Mouse (Mus musculus) myocyte (in vitro differentiated cells): ENCODE data around the gene Polh. TPM values are rescaled to one million over a fixed set of nuclear protein-coding genes. Genes with fewer than 3 reads are reported as not detected.

Experiments
- H3K27me3 ChIP-seq: one replicate; pipeline ENCODE4 v1.6.1; 2011; ENCODE audit not compliant: control insufficient read depth, insufficient read depth, insufficient read length
- H3K36me3 ChIP-seq: one replicate; pipeline ENCODE4 v1.6.1; 2011; ENCODE audit not compliant: control insufficient read depth, insufficient read depth
- H3K4me2 ChIP-seq: one replicate; pipeline ENCODE4 v1.6.1; 2011; ENCODE audit warnings: low read depth, control low read depth
- H3K4me3 ChIP-seq: one replicate; pipeline ENCODE4 v1.5.1; 2011; ENCODE audit warnings: mild to moderate bottlenecking, control low read depth, moderate library complexity
- H3K79me2 ChIP-seq: one replicate; pipeline ENCODE4 v1.6.1; 2011; ENCODE audit not compliant: control insufficient read depth, insufficient read depth
- H3ac ChIP-seq: one replicate; pipeline ENCODE4 v1.6.1; 2011; ENCODE audit not compliant: control insufficient read depth, insufficient read length
- CEBPB ChIP-seq: IDR thresholded peaks from 2 replicates; pipeline ENCODE4 v1.6.1; 2011; ENCODE audit warnings: mild to moderate bottlenecking, moderate library complexity; ENCODE audit not compliant: poor library complexity, insufficient read depth, severe bottlenecking
- E2F4 ChIP-seq: IDR thresholded peaks from one replicate; pipeline ENCODE4 v1.6.1; 2011; ENCODE audit warnings: mild to moderate bottlenecking, control low read depth, moderate library complexity; ENCODE audit not compliant: insufficient read depth
- MAX ChIP-seq: IDR thresholded peaks from one replicate; pipeline ENCODE4 v1.6.1; 2011; ENCODE audit warnings: low read depth, mild to moderate bottlenecking, control low read depth
- MYOD1 ChIP-seq, 3 experiments: IDR thresholded peaks; one replicate each; pipeline ENCODE4 v1.6.1; 2011; ENCODE audit warnings: control low read depth in 2 of 3, low read depth in 2 of 3, mild to moderate bottlenecking in 2 of 3, moderate library complexity in 1 of 3; ENCODE audit not compliant: insufficient read length in 2 of 3, control insufficient read depth in 1 of 3
- MYOG ChIP-seq, 3 experiments: IDR thresholded peaks; one replicate each; pipeline ENCODE4 v1.6.1; 2011; ENCODE audit warnings: control low read depth in 2 of 3, low read depth in 2 of 3, mild to moderate bottlenecking in 2 of 3; ENCODE audit not compliant: insufficient read length in 2 of 3, control insufficient read depth in 1 of 3, insufficient read depth in 1 of 3
- POLR2A ChIP-seq: IDR thresholded peaks from one replicate; pipeline ENCODE4 v1.6.1; 2011; ENCODE audit warnings: low read depth, mild to moderate bottlenecking, control low read depth, moderate library complexity; ENCODE audit not compliant: insufficient read length
- POLR2AphosphoS2 ChIP-seq: IDR thresholded peaks from one replicate; pipeline ENCODE4 v1.6.1; 2011; ENCODE audit warnings: low read depth, control low read depth; ENCODE audit not compliant: insufficient read length
- REST ChIP-seq: IDR thresholded peaks from one replicate; pipeline ENCODE4 v1.6.1; 2011; ENCODE audit warnings: mild to moderate bottlenecking, control low read depth, moderate library complexity; ENCODE audit not compliant: insufficient read depth, insufficient read length
- SRF ChIP-seq: IDR thresholded peaks from one replicate; pipeline ENCODE4 v1.6.1; 2011; ENCODE audit warnings: low read depth; ENCODE audit not compliant: control insufficient read depth, insufficient read length
- TCF12 ChIP-seq: IDR thresholded peaks from one replicate; pipeline ENCODE4 v1.6.1; 2011; ENCODE audit warnings: mild to moderate bottlenecking, control low read depth; ENCODE audit not compliant: poor library complexity, insufficient read depth, severe bottlenecking
- TCF3 ChIP-seq: IDR thresholded peaks from one replicate; pipeline ENCODE4 v1.6.1; 2011; ENCODE audit warnings: low read depth, control low read depth; ENCODE audit not compliant: insufficient read length
- USF1 ChIP-seq: IDR thresholded peaks from one replicate; pipeline ENCODE4 v1.6.1; 2011; ENCODE audit warnings: low read depth, mild to moderate bottlenecking, control low read depth, moderate library complexity
- polyA plus RNA-seq: library from polyadenylated mRNA; unstranded; fragments of >200 nt; fragmentation: generic; extraction: Trizol; gene quantifications from one replicate; pipeline ENCODE4 v1.2.1, GENCODE M21; 2012; ENCODE audit warnings: missing spikeins

The Polh gene
- polyA plus RNA-seq = 6.0 TPM

DNA sequence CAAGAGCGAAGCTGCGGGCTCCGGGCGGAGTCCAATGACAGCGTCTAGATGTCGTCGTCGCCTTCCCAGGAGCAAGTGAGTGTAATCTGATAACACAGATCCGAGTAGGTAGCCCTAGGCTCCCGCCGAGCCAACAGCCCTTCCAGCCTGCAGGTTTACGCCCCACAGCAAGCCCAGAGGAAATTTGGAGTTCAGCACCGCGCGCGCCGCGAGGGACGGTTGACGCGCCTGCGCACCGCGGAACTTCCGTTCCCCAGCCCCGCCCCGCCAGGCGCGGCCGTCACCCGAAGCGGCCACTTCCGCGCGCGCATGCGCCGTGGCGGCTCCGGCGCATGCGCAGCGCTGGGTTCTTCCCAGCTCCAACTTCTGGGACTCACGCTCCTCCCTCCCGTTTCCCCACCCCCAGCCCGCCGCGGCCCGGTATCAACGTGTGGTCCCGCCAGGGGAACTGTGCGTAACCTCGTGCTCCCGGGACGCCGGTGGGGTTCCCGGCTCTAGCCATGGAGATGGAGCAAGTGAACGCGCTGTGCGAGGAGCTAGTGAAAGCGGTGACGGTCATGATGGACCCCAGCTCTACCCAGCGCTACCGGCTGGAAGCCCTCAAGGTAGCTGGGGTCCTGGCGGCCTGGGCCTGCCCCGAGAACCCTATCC, at the start of gene Polh, which contains the start of gene Xpo5:
Polh (minus strand) TSS at position 225 of the 651 bp plus-strand sequence.
Xpo5 (plus strand) TSS at position 362 of the 651 bp plus-strand sequence.
- TF ChIP-seq POLR2A = peak; percentile 83
- TF ChIP-seq SRF = no peak
- TF ChIP-seq E2F4 = peak; percentile 80
- TF ChIP-seq CEBPB = no peak
- peak; percentile 91 for TF ChIP-seq POLR2AphosphoS2
- TF ChIP-seq MYOG (IDR thresholded peaks at IDR 0.05; ENCODE audit: control insufficient read depth in 1 of 3, insufficient read depth in 1 of 3, insufficient read length in 2 of 3, low read depth in 2 of 3) = no peak
- peak in 1 of 3 experiments; percentile 5 for TF ChIP-seq MYOD1 (IDR thresholded peaks at IDR 0.05; ENCODE audit: control insufficient read depth in 1 of 3, insufficient read length in 2 of 3, low read depth in 2 of 3)

DNA sequence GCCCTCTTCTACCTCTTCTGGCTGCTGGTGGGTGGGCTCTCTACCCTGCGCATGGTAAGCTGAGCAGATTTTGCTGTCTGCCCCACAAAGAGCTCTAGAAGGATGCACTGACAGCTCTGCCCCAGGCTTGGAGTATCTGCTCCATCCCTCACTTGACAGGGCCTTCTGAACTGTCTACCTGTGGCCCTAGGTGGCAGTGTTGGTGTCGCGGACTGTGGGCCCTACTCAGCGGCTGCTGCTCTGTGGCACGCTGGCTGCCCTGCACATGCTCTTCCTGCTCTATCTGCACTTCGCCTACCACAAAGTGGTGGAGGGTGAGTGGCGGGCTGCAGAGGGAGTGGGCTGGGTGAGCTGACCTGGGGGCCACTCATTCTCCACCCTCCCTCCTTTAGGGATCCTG, 48.7 kb upstream of the Polh start:
- no peak overlapping the region for H3ac ChIP-seq
- H3K4me2 ChIP-seq = no peak overlapping the region
- no peaks in the 10 kb centered on the region for H3K36me3 ChIP-seq
- TF ChIP-seq POLR2A (no peak), REST (no peak), E2F4 (no peak), POLR2AphosphoS2 (no peak), CEBPB (no peak), TCF12 (no peak), MYOD1 (IDR thresholded peaks at IDR 0.05; ENCODE audit: control insufficient read depth in 1 of 3, insufficient read length in 2 of 3, low read depth in 2 of 3) (no peak), TCF3 (no peak), MAX (no peak), USF1 (no peak), SRF (no peak), MYOG (IDR thresholded peaks at IDR 0.05; ENCODE audit: control insufficient read depth in 1 of 3, insufficient read depth in 1 of 3, insufficient read length in 2 of 3, low read depth in 2 of 3) (no peak)
- H3K4me3 ChIP-seq = no peak overlapping the region
- peaks cover 34% of the 10 kb centered on the region for H3K79me2 ChIP-seq
- no peaks in the 10 kb centered on the region for H3K27me3 ChIP-seq

More for the DNA sequence above, at the start of gene Polh, which contains the start of gene Xpo5:
- H3K79me2 ChIP-seq = peaks cover 62% of the 10 kb centered on the region
- H3K4me3 ChIP-seq = peak within 1 kb of the TSS; percentile 99
- peaks cover 16% of the 10 kb centered on the region for H3K36me3 ChIP-seq
- no peaks in the 10 kb centered on the region for H3K27me3 ChIP-seq
- H3ac ChIP-seq = peak within 1 kb of the TSS; percentile 52
- peak within 1 kb of the TSS; percentile 86 for H3K4me2 ChIP-seq

DNA sequence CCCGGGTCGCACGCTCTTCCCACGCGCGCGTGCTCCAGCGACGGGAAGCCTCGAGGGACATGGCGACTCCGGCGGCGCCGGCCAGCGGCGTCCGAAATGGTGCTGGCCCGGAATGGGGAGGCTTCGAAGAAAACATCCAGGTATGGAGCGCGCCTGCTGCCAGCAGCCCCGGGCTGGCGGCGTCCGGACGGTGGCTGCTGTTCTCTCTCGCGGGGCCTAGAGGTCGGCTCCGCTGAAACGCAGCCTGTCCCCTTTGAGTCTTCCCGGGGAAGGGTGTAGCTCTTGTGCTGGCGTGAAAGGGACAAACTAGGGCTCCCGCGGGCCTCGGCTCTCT, 45.7 kb upstream of the Polh start:
- peaks cover 7% of the 10 kb centered on the region for H3K36me3 ChIP-seq
- no peaks in the 10 kb centered on the region for H3K27me3 ChIP-seq
- no peak for TF ChIP-seq MYOG (IDR thresholded peaks at IDR 0.05; ENCODE audit: control insufficient read depth in 1 of 3, insufficient read depth in 1 of 3, insufficient read length in 2 of 3, low read depth in 2 of 3)
- no peak for TF ChIP-seq POLR2AphosphoS2
- TF ChIP-seq POLR2A = no peak
- no peak for TF ChIP-seq SRF
- no peak for TF ChIP-seq CEBPB
- no peak for TF ChIP-seq E2F4
- no peak for TF ChIP-seq TCF3
- no peak for TF ChIP-seq MYOD1 (IDR thresholded peaks at IDR 0.05; ENCODE audit: control insufficient read depth in 1 of 3, insufficient read length in 2 of 3, low read depth in 2 of 3)
- no peak for TF ChIP-seq MAX
- H3K4me3 ChIP-seq = peak overlapping the region; percentile 81
- H3K79me2 ChIP-seq = peaks cover 39% of the 10 kb centered on the region
- peak overlapping the region; percentile 97 for H3K4me2 ChIP-seq
- H3ac ChIP-seq = peak overlapping the region; percentile 75

DNA sequence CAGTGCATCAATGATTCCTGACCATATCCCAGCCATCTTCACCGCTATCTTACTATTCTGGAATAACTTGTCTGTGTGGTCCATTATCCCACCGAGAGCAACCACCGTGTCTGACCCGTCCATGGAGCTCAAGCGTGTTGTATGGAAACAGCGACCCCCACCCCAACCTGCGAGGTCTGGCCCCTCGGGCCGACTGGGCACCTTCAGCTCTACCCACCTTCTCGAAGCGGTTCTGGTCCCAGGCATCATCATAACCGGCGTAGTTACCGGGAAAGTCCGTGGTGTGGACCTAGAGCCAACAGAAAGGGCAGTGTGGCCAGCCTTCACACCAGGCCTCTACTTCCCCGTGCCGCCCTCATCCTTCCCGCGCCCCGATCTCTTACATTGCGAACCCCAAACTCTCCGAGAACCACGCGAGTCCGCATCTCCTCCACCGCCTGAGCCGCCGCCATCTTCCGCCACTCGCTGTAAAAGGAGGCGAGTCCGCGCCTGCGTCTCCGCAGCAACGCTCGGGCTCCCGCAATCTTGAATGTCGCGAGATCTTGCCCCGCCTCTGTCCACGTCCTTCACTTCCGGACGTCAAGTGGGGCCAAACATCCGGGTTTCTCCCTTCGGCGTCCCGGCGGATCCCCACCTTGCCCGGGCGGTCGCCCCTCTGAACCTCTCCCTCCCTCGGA, 45.2 kb upstream of the Polh start, which contains the start of the genes Polr1c and Yipf3:
Polr1c (minus strand) TSS at position 543 of the 677 bp plus-strand sequence.
Yipf3 (plus strand) TSS at position 569 of the 677 bp plus-strand sequence.
- H3K4me3 ChIP-seq = peak within 1 kb of the TSS; percentile 81
- peaks cover 39% of the 10 kb centered on the region for H3K79me2 ChIP-seq
- no peaks in the 10 kb centered on the region for H3K27me3 ChIP-seq
- H3K4me2 ChIP-seq = peak within 1 kb of the TSS; percentile 97
- H3K36me3 ChIP-seq = peaks cover 7% of the 10 kb centered on the region
- no peak for TF ChIP-seq TCF3
- TF ChIP-seq CEBPB = no peak
- no peak for TF ChIP-seq TCF12
- TF ChIP-seq MAX = no peak
- TF ChIP-seq POLR2A = peak; percentile 95
- no peak for TF ChIP-seq E2F4
- TF ChIP-seq POLR2AphosphoS2 = peak; percentile 93
- TF ChIP-seq MYOD1 (IDR thresholded peaks at IDR 0.05; ENCODE audit: control insufficient read depth in 1 of 3, insufficient read length in 2 of 3, low read depth in 2 of 3) = no peak
- TF ChIP-seq SRF = peak; percentile 23
- no peak for TF ChIP-seq REST
- peak within 1 kb of the TSS; percentile 75 for H3ac ChIP-seq

DNA sequence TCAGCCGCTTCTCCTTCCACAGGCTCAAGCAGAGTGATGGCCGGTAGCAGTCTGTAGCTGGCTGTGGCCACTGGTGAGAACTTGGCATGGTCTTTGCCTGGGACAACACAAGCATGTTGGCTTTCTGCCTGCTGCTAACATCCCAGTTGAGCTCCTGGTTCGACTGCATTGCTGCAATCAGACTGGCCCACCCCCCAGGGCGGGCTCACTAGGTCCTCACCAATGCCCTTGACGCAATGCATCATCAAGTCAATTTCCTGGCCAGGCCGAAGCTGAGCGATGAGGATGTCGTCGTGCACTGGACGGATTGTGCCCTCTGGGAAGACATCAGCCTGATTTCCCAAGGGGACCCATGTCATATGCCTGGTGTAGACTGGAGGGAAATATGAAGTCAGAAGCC, 42.1 kb upstream of the Polh start:
- Histone ChIP-seq H3K36me3 (peaks cover 21% of the 10 kb centered on the region), H3K4me2 (no peak overlapping the region), H3K79me2 (peaks cover 38% of the 10 kb centered on the region), H3K27me3 (no peaks in the 10 kb centered on the region), H3ac (no peak overlapping the region), H3K4me3 (no peak overlapping the region)
- TF ChIP-seq POLR2AphosphoS2 = peak; percentile 70
- TF ChIP-seq E2F4 = no peak
- no peak for TF ChIP-seq MYOG (IDR thresholded peaks at IDR 0.05; ENCODE audit: control insufficient read depth in 1 of 3, insufficient read depth in 1 of 3, insufficient read length in 2 of 3, low read depth in 2 of 3)
- no peak for TF ChIP-seq TCF3
- TF ChIP-seq MAX = no peak
- peak; percentile 30 for TF ChIP-seq POLR2A
- no peak for TF ChIP-seq CEBPB
- TF ChIP-seq MYOD1 (IDR thresholded peaks at IDR 0.05; ENCODE audit: control insufficient read depth in 1 of 3, insufficient read length in 2 of 3, low read depth in 2 of 3) = no peak
- no peak for TF ChIP-seq REST
